In genomic region chr8:61462221-61462620, GRCm38 (mm10) we compare ENCODE assay signal across 34 mouse cellular contexts.
"Had no signal": no experiment of that assay in that cellular context is flagged by ENCODE, and none has a peak within 500 bp of the region (broad histone marks: within the 10 kb centered on the region; RNA-seq: fewer than 3 reads in every experiment).

No protein-coding gene starts in this region.

- H3K4me3 ChIP-seq: heart, embryonic 10.5 days; heart, embryonic 12.5 days; heart, embryonic 13.5 days; heart, embryonic 15.5 days; hindbrain, embryonic 10.5 days; hindbrain, embryonic 12.5 days; hindbrain, embryonic 13.5 days; hindbrain, embryonic 15.5 days; intestine, embryonic 15.5 days; kidney, embryonic 15.5 days; layer of hippocampus, adult 2 months; left cerebral cortex, adult 2 months had no signal

- H3K36me3 ChIP-seq: heart, embryonic 10.5 days; heart, embryonic 12.5 days; heart, embryonic 13.5 days; heart, embryonic 15.5 days; hindbrain, embryonic 10.5 days; hindbrain, embryonic 12.5 days; hindbrain, embryonic 13.5 days; hindbrain, embryonic 15.5 days; intestine, embryonic 15.5 days; kidney, embryonic 15.5 days had no signal

- H3K4me2 ChIP-seq: heart, embryonic 11.5 days; heart, embryonic 12.5 days; heart, embryonic 13.5 days; heart, embryonic 15.5 days; hindbrain, embryonic 12.5 days; hindbrain, embryonic 13.5 days; hindbrain, embryonic 14.5 days; hindbrain, embryonic 15.5 days; intestine, embryonic 15.5 days; kidney, embryonic 15.5 days had no signal

- H3K27me3 ChIP-seq: heart, embryonic 12.5 days; heart, embryonic 13.5 days; heart, embryonic 15.5 days; hindbrain, embryonic 12.5 days; hindbrain, embryonic 13.5 days; hindbrain, embryonic 15.5 days; intestine, embryonic 15.5 days; kidney, embryonic 15.5 days had no signal

- H3K27ac ChIP-seq: heart, embryonic 10.5 days; heart, embryonic 13.5 days; heart, embryonic 15.5 days; hindbrain, embryonic 10.5 days; hindbrain, embryonic 12.5 days; hindbrain, embryonic 13.5 days; hindbrain, embryonic 14.5 days; hindbrain, embryonic 15.5 days; hindbrain, postnatal 0 days; intestine, embryonic 15.5 days; kidney, embryonic 15.5 days; kidney, postnatal 0 days; layer of hippocampus, adult 2 months; left cerebral cortex, adult 2 months had no signal

- DNase-seq: heart, postnatal 10 days; heart, postnatal 14 days; heart, postnatal 36 days; heart, postnatal 4 days; kidney, adult 11 months; kidney, adult 18-20 months; kidney, adult 2 months; kidney, adult 8-10 months; kidney, adult 9 months; kidney, postnatal 10 days; kidney, postnatal 25 days; kidney, postnatal 36 days; kidney, postnatal 4 days; layer of hippocampus, adult 9-11 months; layer of hippocampus, postnatal 36 days had no signal

- H3K9ac ChIP-seq: heart, embryonic 12.5 days; heart, embryonic 13.5 days; heart, embryonic 15.5 days; hindbrain, embryonic 12.5 days; hindbrain, embryonic 13.5 days; hindbrain, embryonic 14.5 days; hindbrain, embryonic 15.5 days; intestine, embryonic 15.5 days; kidney, embryonic 15.5 days had no signal

- H3K9me3 ChIP-seq: heart, embryonic 10.5 days; heart, embryonic 12.5 days; heart, embryonic 13.5 days; heart, embryonic 15.5 days; hindbrain, embryonic 10.5 days; hindbrain, embryonic 12.5 days; hindbrain, embryonic 13.5 days; hindbrain, embryonic 15.5 days; intestine, embryonic 15.5 days; kidney, embryonic 15.5 days had no signal

- H3K4me1 ChIP-seq: heart, embryonic 10.5 days; heart, embryonic 12.5 days; heart, embryonic 13.5 days; heart, embryonic 15.5 days; hindbrain, embryonic 10.5 days; hindbrain, embryonic 12.5 days; intestine, embryonic 15.5 days; kidney, embryonic 15.5 days had no signal

- ATAC-seq: hindbrain, embryonic 16.5 days; hindbrain, postnatal 0 days; intestine, embryonic 15.5 days; intestine, embryonic 16.5 days; intestine, postnatal 0 days had no signal
